Mouse (Mus musculus) adrenal gland, adult 18-20 months (tissue): ENCODE measurements around the gene Soat2. TPM values are rescaled to one million over a fixed set of nuclear protein-coding genes. Genes with fewer than 3 reads are reported as not detected.
A peak's percentile ranks its signal among the peaks of the same experiment; 100 is the strongest.
"Not testable (repeated sequence)": the region's sequence is repeated elsewhere in the genome, so short reads cannot be mapped to it uniquely, and the experiment has no call there.

Source experiments
- DNase-seq, 2 experiments: peaks; one replicate each; pipeline ENCODE4 v3.0.0; 2021 to 2022; ENCODE audit warnings: low spot score in 2 of 2
- total RNA-seq, 2 experiments: library from RNA; stranded (reverse); gene quantifications; 1 replicate in 1 of 2; 2 replicates in 1 of 2; pipeline ENCODE4 v1.2.3; 2021

Gene Soat2
- total RNA-seq, 2 experiments from 2014 or later = 0.26 to 0.56 TPM

- DNase-seq = no peak
These were observed 4.2 kb upstream of the Soat2 start for GRCm38 (mm10) chr15:102146089-102146488.

- peak; percentile 43 to 49 for DNase-seq
These were observed 3.4 kb upstream of the Soat2 start for GRCm38 (mm10) chr15:102146882-102147281.

GRCm38 (mm10) chr15:102147674-102148402 is 2.5 kb upstream of the Soat2 start:
- no peak for DNase-seq

GRCm38 (mm10) chr15:102149561-102149960 is 765 bp upstream of the Soat2 start:
- DNase-seq = no peak

- no peak for DNase-seq
These were observed 2.3 kb downstream of the Soat2 start for GRCm38 (mm10) chr15:102152646-102153045.

GRCm38 (mm10) chr15:102155006-102155405 is 4.7 kb downstream of the Soat2 start:
- DNase-seq = not testable (repeated sequence)

- DNase-seq = no peak
These were observed 6.5 kb downstream of the Soat2 start for GRCm38 (mm10) chr15:102156836-102157235.

GRCm38 (mm10) chr15:102160415-102161060 is 10.2 kb downstream of the Soat2 start:
- DNase-seq = no peak

- DNase-seq = no peak
These were observed 13.8 kb downstream of the Soat2 start for GRCm38 (mm10) chr15:102163900-102164693.

- no peak for DNase-seq
These were observed 15.3 kb downstream of the Soat2 start for GRCm38 (mm10) chr15:102165468-102166100.

- DNase-seq = peak in 1 of 2 experiments; percentile 52
These were observed 17.3 kb downstream of the Soat2 start for GRCm38 (mm10) chr15:102167620-102168021.

- no peak for DNase-seq
These were observed 18.7 kb downstream of the Soat2 start for GRCm38 (mm10) chr15:102169064-102169463.

GRCm38 (mm10) chr15:102173581-102173980 is 23.3 kb downstream of the Soat2 start:
- no peak for DNase-seq

- no peak for DNase-seq
These were observed 25.5 kb downstream of the Soat2 start for GRCm38 (mm10) chr15:102175736-102176319.

- no peak for DNase-seq
These were observed 26.4 kb downstream of the Soat2 start for GRCm38 (mm10) chr15:102176571-102177316.

- DNase-seq = no peak
These were observed 27.1 kb downstream of the Soat2 start for GRCm38 (mm10) chr15:102177417-102177816.

GRCm38 (mm10) chr15:102178279-102178678 is 28.0 kb downstream of the Soat2 start:
- peak; percentile 84 to 85 for DNase-seq

GRCm38 (mm10) chr15:102179106-102179505 is 28.8 kb downstream of the Soat2 start:
- DNase-seq = no peak

GRCm38 (mm10) chr15:102179924-102180323 is 29.6 kb downstream of the Soat2 start:
- DNase-seq = no peak

- no peak for DNase-seq
These were observed 32.8 kb downstream of the Soat2 start for GRCm38 (mm10) chr15:102183076-102183475.
